Mouse (Mus musculus): ENCODE data around the gene Ugt1a6a. TPM values are rescaled to one million over a fixed set of nuclear protein-coding genes. Genes with fewer than 3 reads are reported as not detected.
"Not testable (repeated sequence)": the region's sequence is repeated elsewhere in the genome, so short reads cannot be mapped to it uniquely, and the experiment has no call there.

Gene Ugt1a6a
- polyA plus RNA-seq (2015; fragmentation: Nextera tagmentation; extraction: Ambion mirVana), result 6.0 and 6.7 TPM in 2 replicates

- Histone ChIP-seq H3K27ac (ENCODE audit: low read length) (peak within 1 kb of the TSS; percentile 75), H3K4me1 (ENCODE audit: insufficient read depth, low read length) (peaks cover 13% of the 10 kb centered on the region)
- H3K9ac ChIP-seq (replicated peaks; ENCODE audit: low read length); H3K4me3 ChIP-seq (ENCODE audit: low read length); H3K4me2 ChIP-seq (replicated peaks; ENCODE audit: low read depth, low read length); H3K36me3 ChIP-seq (ENCODE audit: insufficient read depth, low read length); H3K9me3 ChIP-seq (ENCODE audit: low read length); H3K27me3 ChIP-seq (ENCODE audit: insufficient read depth, low read length): not testable (repeated sequence)
- ATAC-seq (ENCODE audit: low FRiP score, low TSS enrichment), result 0 out of 2 replicates have a peak, but pooled peaks have one; percentile 56
- WGBS, result 35% methylated on average over 5 of the region's 5 CpGs
These were observed at the start of gene Ugt1a6a for GRCm38 (mm10) chr1:88134457-88135011. Gene Ugt1a6a, plus strand, starts transcription at chr1:88134809.

DNA sequence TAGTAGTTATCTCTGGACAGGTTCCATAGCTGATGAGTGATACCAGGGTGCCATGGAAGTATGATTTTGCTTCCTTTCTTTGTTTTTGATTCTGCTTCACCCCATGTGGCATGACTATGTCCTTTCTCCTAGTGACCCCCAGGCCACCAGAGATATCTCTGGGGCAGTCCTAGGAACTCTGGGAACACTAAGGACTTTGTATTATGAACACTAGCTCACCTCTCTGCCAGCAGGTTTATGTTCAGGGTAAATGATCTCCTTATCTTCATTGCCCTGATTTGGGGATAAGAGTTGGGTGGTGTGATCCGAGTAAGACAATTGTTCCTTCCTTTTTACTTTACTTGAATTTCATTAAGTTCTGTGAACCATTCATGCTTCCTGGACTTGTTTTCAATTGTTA lies 48.5 kb upstream of the Ugt1a6a start:
- ATAC-seq (ENCODE audit: low FRiP score, low TSS enrichment), result no peak
- Histone ChIP-seq H3K9me3 (ENCODE audit: low read length) (no peaks in the 10 kb centered on the region), H3K27ac (ENCODE audit: low read length) (no peak overlapping the region), H3K4me3 (ENCODE audit: low read length) (no peak overlapping the region), H3K36me3 (ENCODE audit: insufficient read depth, low read length) (no peaks in the 10 kb centered on the region), H3K9ac (replicated peaks; ENCODE audit: low read length) (no peak overlapping the region), H3K4me2 (replicated peaks; ENCODE audit: low read depth, low read length) (no peak overlapping the region), H3K27me3 (ENCODE audit: insufficient read depth, low read length) (no peaks in the 10 kb centered on the region), H3K4me1 (ENCODE audit: insufficient read depth, low read length) (no peaks in the 10 kb centered on the region)
- 60% methylated on average over 1 of the region's 1 CpGs for WGBS

DNA sequence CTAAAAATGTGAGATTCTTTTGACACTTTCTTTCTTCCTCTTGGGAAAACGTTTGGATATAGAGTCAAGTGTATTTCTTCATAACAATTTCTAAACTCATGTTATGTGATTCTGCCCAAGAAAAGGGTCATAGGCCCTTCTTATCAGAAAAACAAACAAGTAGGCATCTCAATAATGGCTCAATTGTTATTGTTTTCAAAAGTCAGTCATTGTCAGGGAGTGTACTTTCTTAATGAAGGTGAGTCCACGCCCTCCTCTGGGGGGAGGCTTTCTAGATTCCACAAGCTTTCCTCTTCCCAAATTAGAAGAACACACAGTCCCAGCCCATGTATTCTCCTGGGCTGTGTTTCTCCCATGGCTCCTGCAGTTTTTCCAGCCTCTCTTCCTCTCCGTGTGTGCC lies 47.1 kb upstream of the Ugt1a6a start, which contains the start of gene Ugt1a8:
Ugt1a8 (plus strand) TSS at position 301 of the 400 bp plus-strand sequence.
- Histone ChIP-seq H3K9me3 (ENCODE audit: low read length) (no peaks in the 10 kb centered on the region), H3K4me2 (replicated peaks; ENCODE audit: low read depth, low read length) (no peak within 1 kb of the TSS), H3K27ac (ENCODE audit: low read length) (no peak within 1 kb of the TSS), H3K27me3 (ENCODE audit: insufficient read depth, low read length) (no peaks in the 10 kb centered on the region), H3K4me3 (ENCODE audit: low read length) (no peak within 1 kb of the TSS), H3K4me1 (ENCODE audit: insufficient read depth, low read length) (no peaks in the 10 kb centered on the region), H3K9ac (replicated peaks; ENCODE audit: low read length) (no peak within 1 kb of the TSS), H3K36me3 (ENCODE audit: insufficient read depth, low read length) (no peaks in the 10 kb centered on the region)
- ATAC-seq (ENCODE audit: low FRiP score, low TSS enrichment), result no peak
- 80% methylated on average over 3 of the region's 3 CpGs for WGBS

DNA sequence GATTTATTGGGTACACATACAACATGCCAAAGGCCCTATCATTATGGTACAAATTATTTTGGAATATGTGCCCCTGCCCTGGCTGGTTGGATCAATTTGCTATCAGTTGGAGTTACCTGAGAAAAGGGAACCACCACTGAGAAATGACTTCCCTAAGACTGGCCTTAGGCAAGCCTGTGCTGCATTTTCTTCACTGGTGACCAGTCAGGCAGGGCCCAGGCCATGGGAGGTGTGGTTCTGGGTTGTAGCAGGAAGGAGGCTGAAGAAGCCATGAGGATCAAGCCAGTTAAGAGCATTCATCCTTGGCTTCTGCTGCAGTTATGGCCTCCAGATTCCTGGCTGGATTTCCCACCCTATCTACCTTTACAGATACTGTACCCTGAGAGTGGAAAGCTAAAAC lies 42.3 kb upstream of the Ugt1a6a start:
- Histone ChIP-seq H3K4me3 (ENCODE audit: low read length) (no peak overlapping the region), H3K4me2 (replicated peaks; ENCODE audit: low read depth, low read length) (no peak overlapping the region), H3K9ac (replicated peaks; ENCODE audit: low read length) (no peak overlapping the region), H3K27me3 (ENCODE audit: insufficient read depth, low read length) (no peaks in the 10 kb centered on the region), H3K4me1 (ENCODE audit: insufficient read depth, low read length) (peaks cover 11% of the 10 kb centered on the region; the same call in 1 of the 2 replicates), H3K27ac (ENCODE audit: low read length) (no peak overlapping the region), H3K9me3 (ENCODE audit: low read length) (no peaks in the 10 kb centered on the region), H3K36me3 (ENCODE audit: insufficient read depth, low read length) (no peaks in the 10 kb centered on the region)
- no peak for ATAC-seq (ENCODE audit: low FRiP score, low TSS enrichment)

GRCm38 (mm10) chr1:88094270-88094676 lies 40.3 kb upstream of the Ugt1a6a start:
- Histone ChIP-seq H3K27ac (ENCODE audit: low read length) (peak overlapping the region; percentile 95), H3K4me1 (ENCODE audit: insufficient read depth, low read length) (peaks cover 11% of the 10 kb centered on the region; the same call in 1 of the 2 replicates)
- not testable (repeated sequence) for H3K4me3 ChIP-seq (ENCODE audit: low read length); H3K4me2 ChIP-seq (replicated peaks; ENCODE audit: low read depth, low read length); H3K36me3 ChIP-seq (ENCODE audit: insufficient read depth, low read length); H3K9ac ChIP-seq (replicated peaks; ENCODE audit: low read length); H3K27me3 ChIP-seq (ENCODE audit: insufficient read depth, low read length); H3K9me3 ChIP-seq (ENCODE audit: low read length)
- 60% methylated on average over 3 of the region's 3 CpGs for WGBS
- peak; percentile 62; the same call in 1 of the 2 replicates for ATAC-seq (ENCODE audit: low FRiP score, low TSS enrichment)

- Histone ChIP-seq H3K4me1 (ENCODE audit: insufficient read depth, low read length) (peaks cover 11% of the 10 kb centered on the region; the same call in 1 of the 2 replicates), H3K9ac (replicated peaks; ENCODE audit: low read length) (peak within 1 kb of the TSS; percentile 56), H3K9me3 (ENCODE audit: low read length) (no peaks in the 10 kb centered on the region), H3K27ac (ENCODE audit: low read length) (peak within 1 kb of the TSS; percentile 95), H3K4me3 (ENCODE audit: low read length) (peak within 1 kb of the TSS; percentile 18), H3K27me3 (ENCODE audit: insufficient read depth, low read length) (no peaks in the 10 kb centered on the region), H3K4me2 (replicated peaks; ENCODE audit: low read depth, low read length) (peak within 1 kb of the TSS; percentile 43), H3K36me3 (ENCODE audit: insufficient read depth, low read length) (no peaks in the 10 kb centered on the region)
- ATAC-seq (ENCODE audit: low FRiP score, low TSS enrichment), result peak; percentile 94
- WGBS, result 14% methylated on average over 10 of the region's 10 CpGs
These were observed 39.6 kb upstream of the Ugt1a6a start, which contains the start of gene Ugt1a7c for GRCm38 (mm10) chr1:88094941-88095492. Gene Ugt1a7c, plus strand, starts transcription at chr1:88095062.

DNA sequence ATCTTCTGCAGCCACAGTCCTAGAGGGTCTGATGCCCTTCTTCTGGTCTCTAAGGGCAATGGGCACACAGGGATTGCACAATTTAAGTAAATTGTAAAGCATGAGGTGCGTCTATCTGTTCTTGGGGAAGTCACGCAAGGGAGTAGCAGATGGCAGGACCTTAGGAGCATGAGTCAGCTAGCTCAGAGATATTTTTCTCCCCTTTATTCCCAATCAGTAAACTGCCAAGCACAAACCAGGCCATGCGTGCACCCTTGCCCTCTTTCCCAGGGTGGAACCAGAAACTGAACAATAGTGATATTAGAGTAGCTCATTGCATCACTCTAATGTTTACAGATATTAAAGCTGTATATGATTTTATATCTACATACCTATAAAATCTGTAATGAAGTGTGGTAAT lies 36.1 kb upstream of the Ugt1a6a start:
- H3K9me3 ChIP-seq (ENCODE audit: low read length); H3K36me3 ChIP-seq (ENCODE audit: insufficient read depth, low read length); H3K9ac ChIP-seq (replicated peaks; ENCODE audit: low read length); H3K4me3 ChIP-seq (ENCODE audit: low read length); H3K27me3 ChIP-seq (ENCODE audit: insufficient read depth, low read length); H3K4me2 ChIP-seq (replicated peaks; ENCODE audit: low read depth, low read length); H3K27ac ChIP-seq (ENCODE audit: low read length); ATAC-seq (ENCODE audit: low FRiP score, low TSS enrichment): not testable (repeated sequence)
- H3K4me1 ChIP-seq (ENCODE audit: insufficient read depth, low read length), result peaks cover 11% of the 10 kb centered on the region; the same call in 1 of the 2 replicates
- WGBS, result 83% methylated on average over 3 of the region's 3 CpGs

GRCm38 (mm10) chr1:88099691-88100090 lies 34.9 kb upstream of the Ugt1a6a start:
- 86% methylated on average over 2 of the region's 2 CpGs for WGBS
- not testable (repeated sequence) for H3K4me1 ChIP-seq (ENCODE audit: insufficient read depth, low read length); ATAC-seq (ENCODE audit: low FRiP score, low TSS enrichment); H3K4me3 ChIP-seq (ENCODE audit: low read length); H3K27ac ChIP-seq (ENCODE audit: low read length); H3K36me3 ChIP-seq (ENCODE audit: insufficient read depth, low read length); H3K9me3 ChIP-seq (ENCODE audit: low read length); H3K4me2 ChIP-seq (replicated peaks; ENCODE audit: low read depth, low read length); H3K9ac ChIP-seq (replicated peaks; ENCODE audit: low read length); H3K27me3 ChIP-seq (ENCODE audit: insufficient read depth, low read length)

GRCm38 (mm10) chr1:88103019-88103418 lies 31.6 kb upstream of the Ugt1a6a start, which contains the start of gene Ugt1a6b:
Gene Ugt1a6b, plus strand, starts transcription at chr1:88103252.
- not testable (repeated sequence) for H3K9me3 ChIP-seq (ENCODE audit: low read length); H3K36me3 ChIP-seq (ENCODE audit: insufficient read depth, low read length); H3K27me3 ChIP-seq (ENCODE audit: insufficient read depth, low read length); H3K9ac ChIP-seq (replicated peaks; ENCODE audit: low read length); H3K4me2 ChIP-seq (replicated peaks; ENCODE audit: low read depth, low read length); ATAC-seq (ENCODE audit: low FRiP score, low TSS enrichment); H3K27ac ChIP-seq (ENCODE audit: low read length); H3K4me1 ChIP-seq (ENCODE audit: insufficient read depth, low read length); H3K4me3 ChIP-seq (ENCODE audit: low read length)
- 75% methylated on average over 1 of the region's 3 CpGs for WGBS

GRCm38 (mm10) chr1:88103697-88104468 lies 30.7 kb upstream of the Ugt1a6a start:
- H3K27ac ChIP-seq (ENCODE audit: low read length); H3K4me3 ChIP-seq (ENCODE audit: low read length); ATAC-seq (ENCODE audit: low FRiP score, low TSS enrichment); H3K36me3 ChIP-seq (ENCODE audit: insufficient read depth, low read length); H3K9me3 ChIP-seq (ENCODE audit: low read length); H3K27me3 ChIP-seq (ENCODE audit: insufficient read depth, low read length); H3K9ac ChIP-seq (replicated peaks; ENCODE audit: low read length); H3K4me2 ChIP-seq (replicated peaks; ENCODE audit: low read depth, low read length); H3K4me1 ChIP-seq (ENCODE audit: insufficient read depth, low read length): not testable (repeated sequence)
- WGBS, result 68% methylated on average over 4 of the region's 5 CpGs
